Comparison of ENCODE assay signal across 8 mouse cellular contexts in the genomic region with DNA sequence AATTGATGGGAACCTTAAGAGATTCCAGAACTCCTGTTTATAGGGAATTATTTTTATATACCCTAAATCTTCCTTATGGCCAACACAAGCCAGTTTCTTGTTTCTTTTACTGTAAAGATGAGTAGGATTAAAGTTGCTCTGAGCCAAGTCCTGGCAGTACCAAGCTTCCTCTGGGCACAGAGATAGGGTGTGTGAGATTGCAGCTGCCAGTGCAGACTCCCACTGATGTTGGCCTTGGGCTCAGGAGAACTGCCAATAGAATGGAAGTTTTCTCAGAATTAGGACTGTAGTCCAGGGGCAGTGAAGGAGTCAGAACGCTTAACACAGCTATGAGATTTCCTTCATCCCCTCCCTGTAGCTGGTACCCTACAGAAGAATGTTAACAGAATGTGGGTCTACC. TPM values are rescaled to one million over a fixed set of nuclear protein-coding genes. Genes with fewer than 3 reads are reported as not detected.
DNase-seq lines count a peak whose midpoint lies in the region; ATAC-seq lines count a peak whose summit lies in the region.

No protein-coding gene starts in this region.

- no peak for ATAC-seq in kidney, embryonic 15.5 days (replicated peaks; ENCODE audit: low FRiP score)
- ATAC-seq in embryonic facial prominence, embryonic 12.5 days (ENCODE audit: insufficient number of reproducible peaks, insufficient read depth, low FRiP score, low TSS enrichment) = no peak
- no peak for ATAC-seq in hindbrain, embryonic 14.5 days (ENCODE audit: low FRiP score)
- ATAC-seq in midbrain, embryonic 15.5 days (replicated peaks) = no peak
- no peak for ATAC-seq in monocyte, adult 5-6 weeks (replicated peaks; ENCODE audit: insufficient number of reproducible peaks, low FRiP score, low TSS enrichment, poor library complexity, severe bottlenecking)

- peaks cover 37% of the 10 kb centered on the region for H3K4me1 ChIP-seq in kidney, embryonic 15.5 days
- H3K4me1 ChIP-seq in embryonic facial prominence, embryonic 12.5 days = peaks cover 29% of the 10 kb centered on the region
- H3K4me1 ChIP-seq in hindbrain, embryonic 14.5 days (replicated peaks; ENCODE audit: control insufficient read depth, insufficient read depth, low read length) = peaks cover 20% of the 10 kb centered on the region
- peaks cover 35% of the 10 kb centered on the region for H3K4me1 ChIP-seq in midbrain, embryonic 15.5 days

- no peaks in the 10 kb centered on the region for H3K9me3 ChIP-seq in kidney, embryonic 15.5 days (replicated peaks)
- H3K9me3 ChIP-seq in embryonic facial prominence, embryonic 12.5 days = no peaks in the 10 kb centered on the region
- no peaks in the 10 kb centered on the region for H3K9me3 ChIP-seq in hindbrain, embryonic 14.5 days (ENCODE audit: control insufficient read depth, low read length)
- H3K9me3 ChIP-seq in midbrain, embryonic 15.5 days = no peaks in the 10 kb centered on the region

- peak overlapping the region; percentile 91 for H3K4me3 ChIP-seq in kidney, embryonic 15.5 days (replicated peaks)
- H3K4me3 ChIP-seq in embryonic facial prominence, embryonic 12.5 days = peak overlapping the region; percentile 92
- H3K4me3 ChIP-seq in hindbrain, embryonic 14.5 days (replicated peaks; ENCODE audit: low read length) = peak overlapping the region; percentile 91
- peak overlapping the region; percentile 96 for H3K4me3 ChIP-seq in midbrain, embryonic 15.5 days

- H3K27me3 ChIP-seq in kidney, embryonic 15.5 days = no peaks in the 10 kb centered on the region
- no peaks in the 10 kb centered on the region for H3K27me3 ChIP-seq in embryonic facial prominence, embryonic 12.5 days
- H3K27me3 ChIP-seq in hindbrain, embryonic 14.5 days (ENCODE audit: control insufficient read depth, insufficient read depth, low read length) = no peaks in the 10 kb centered on the region
- no peaks in the 10 kb centered on the region for H3K27me3 ChIP-seq in midbrain, embryonic 15.5 days (replicated peaks)

- WGBS in kidney, embryonic 15.5 days = 52% methylated on average over 1 of the region's 1 CpGs
- WGBS in embryonic facial prominence, embryonic 12.5 days = 57% methylated on average over 1 of the region's 1 CpGs
- 64% methylated on average over 1 of the region's 1 CpGs for WGBS in hindbrain, embryonic 14.5 days
- WGBS in midbrain, embryonic 15.5 days = 57% methylated on average over 1 of the region's 1 CpGs

- DNase-seq in kidney, postnatal 10 days = no peak
- DNase-seq in hindbrain, embryonic 14.5 days (ENCODE audit: low spot score) = no peak
- DNase-seq in cerebellum, adult 8-10 months = no peak
- no peak for DNase-seq in cerebellum, adult 18-20 months

- H3K36me3 ChIP-seq in kidney, embryonic 15.5 days = peaks cover 54% of the 10 kb centered on the region
- H3K36me3 ChIP-seq in embryonic facial prominence, embryonic 12.5 days = peaks cover 36% of the 10 kb centered on the region
- H3K36me3 ChIP-seq in hindbrain, embryonic 14.5 days (replicated peaks; ENCODE audit: control insufficient read depth, insufficient read depth) = peaks cover 53% of the 10 kb centered on the region
- no peaks in the 10 kb centered on the region; the same call in 1 of the 2 replicates for H3K36me3 ChIP-seq in midbrain, embryonic 15.5 days (replicated peaks)

- H3K4me2 ChIP-seq in kidney, embryonic 15.5 days = peak overlapping the region; percentile 75
- peak overlapping the region; percentile 93 for H3K4me2 ChIP-seq in embryonic facial prominence, embryonic 12.5 days (replicated peaks)
- peak overlapping the region; percentile 84 for H3K4me2 ChIP-seq in hindbrain, embryonic 14.5 days (replicated peaks)
- H3K4me2 ChIP-seq in midbrain, embryonic 15.5 days = peak overlapping the region; percentile 96

- no peak overlapping the region for H3K27ac ChIP-seq in kidney, embryonic 15.5 days
- no peak overlapping the region for H3K27ac ChIP-seq in embryonic facial prominence, embryonic 12.5 days
- H3K27ac ChIP-seq in hindbrain, embryonic 14.5 days = no peak overlapping the region
- no peak overlapping the region for H3K27ac ChIP-seq in midbrain, embryonic 15.5 days

- H3K9ac ChIP-seq in kidney, embryonic 15.5 days = peak overlapping the region; percentile 94; the same call in 1 of the 2 replicates
- H3K9ac ChIP-seq in embryonic facial prominence, embryonic 12.5 days = peak overlapping the region; percentile 98
- H3K9ac ChIP-seq in hindbrain, embryonic 14.5 days = peak overlapping the region; percentile 97
- H3K9ac ChIP-seq in midbrain, embryonic 15.5 days = peak overlapping the region; percentile 88

RNA-seq across cellular contexts. Expression of a gene that starts 1.4 kb away (rescaled TPM):
- 14.1 and 16.4 TPM in 2 replicates for polyA plus RNA-seq in kidney, embryonic 15.5 days (2015; fragmentation: Nextera tagmentation; extraction: Ambion mirVana)
- polyA plus RNA-seq in embryonic facial prominence, embryonic 12.5 days (2016; fragmentation: Nextera tagmentation; extraction: Ambion mirVana) = 24.5 and 26.1 TPM in 2 replicates
- 31.3 and 32.3 TPM in 2 replicates for polyA plus RNA-seq in hindbrain, embryonic 14.5 days (2014; fragmentation: Nextera tagmentation; extraction: Ambion mirVana)
- 32.3 and 34.8 TPM in 2 replicates for polyA plus RNA-seq in midbrain, embryonic 15.5 days (2015; fragmentation: Nextera tagmentation; extraction: Ambion mirVana)
- total RNA-seq in monocyte, adult 5-6 weeks (2017) = 20.7 to 29.6 TPM (median 24.3 TPM) in 3 replicates

RNA-seq across cellular contexts. Expression of a gene that starts 1.6 kb away (rescaled TPM):
- 1,004 and 1,083 TPM in 2 replicates for polyA plus RNA-seq in kidney, embryonic 15.5 days (2015; fragmentation: Nextera tagmentation; extraction: Ambion mirVana)
- 867 and 893 TPM in 2 replicates for polyA plus RNA-seq in embryonic facial prominence, embryonic 12.5 days (2016; fragmentation: Nextera tagmentation; extraction: Ambion mirVana)
- polyA plus RNA-seq in hindbrain, embryonic 14.5 days (2014; fragmentation: Nextera tagmentation; extraction: Ambion mirVana) = 897 and 1,000 TPM in 2 replicates
- polyA plus RNA-seq in midbrain, embryonic 15.5 days (2015; fragmentation: Nextera tagmentation; extraction: Ambion mirVana) = 782 and 789 TPM in 2 replicates
- 553 to 728 TPM (median 631 TPM) in 3 replicates for total RNA-seq in monocyte, adult 5-6 weeks (2017)

RNA-seq across cellular contexts. Expression of a gene that starts 17.8 kb away (rescaled TPM):
- polyA plus RNA-seq in kidney, embryonic 15.5 days (2015; fragmentation: Nextera tagmentation; extraction: Ambion mirVana) = 204 and 209 TPM in 2 replicates
- 170 and 181 TPM in 2 replicates for polyA plus RNA-seq in embryonic facial prominence, embryonic 12.5 days (2016; fragmentation: Nextera tagmentation; extraction: Ambion mirVana)
- polyA plus RNA-seq in hindbrain, embryonic 14.5 days (2014; fragmentation: Nextera tagmentation; extraction: Ambion mirVana) = 196 and 222 TPM in 2 replicates
- polyA plus RNA-seq in midbrain, embryonic 15.5 days (2015; fragmentation: Nextera tagmentation; extraction: Ambion mirVana) = 182 and 191 TPM in 2 replicates
- total RNA-seq in monocyte, adult 5-6 weeks (2017) = 57.9 to 84.5 TPM (median 60.9 TPM) in 3 replicates

RNA-seq across cellular contexts. Expression of a gene that starts 19.0 kb away (rescaled TPM):
- 0.18 and 0.30 TPM in 2 replicates for polyA plus RNA-seq in kidney, embryonic 15.5 days (2015; fragmentation: Nextera tagmentation; extraction: Ambion mirVana)
- polyA plus RNA-seq in embryonic facial prominence, embryonic 12.5 days (2016; fragmentation: Nextera tagmentation; extraction: Ambion mirVana) = not detected in 2 replicates
- not detected in 2 replicates for polyA plus RNA-seq in hindbrain, embryonic 14.5 days (2014; fragmentation: Nextera tagmentation; extraction: Ambion mirVana)
- polyA plus RNA-seq in midbrain, embryonic 15.5 days (2015; fragmentation: Nextera tagmentation; extraction: Ambion mirVana) = not detected in 2 replicates
- total RNA-seq in monocyte, adult 5-6 weeks (2017) = not detected in 3 replicates

RNA-seq across cellular contexts. Expression of a gene that starts 39.6 kb away (rescaled TPM):
- polyA plus RNA-seq in kidney, embryonic 15.5 days (2015; fragmentation: Nextera tagmentation; extraction: Ambion mirVana) = 10.6 and 10.7 TPM in 2 replicates
- 19.7 and 20.6 TPM in 2 replicates for polyA plus RNA-seq in embryonic facial prominence, embryonic 12.5 days (2016; fragmentation: Nextera tagmentation; extraction: Ambion mirVana)
- 25.7 and 28.5 TPM in 2 replicates for polyA plus RNA-seq in hindbrain, embryonic 14.5 days (2014; fragmentation: Nextera tagmentation; extraction: Ambion mirVana)
- polyA plus RNA-seq in midbrain, embryonic 15.5 days (2015; fragmentation: Nextera tagmentation; extraction: Ambion mirVana) = 26.9 and 27.3 TPM in 2 replicates
- not detected in 3 replicates for total RNA-seq in monocyte, adult 5-6 weeks (2017)
